Mouse (Mus musculus) E14TG2a.4 (cell line): Measurements from ENCODE around the gene Lats1.

Experiments
- CTCF ChIP-seq: conservative IDR thresholded peaks from 2 replicates; pipeline ENCODE4 v1.5.1; 2014; ENCODE audit warnings: low read length
- POU5F1 ChIP-seq: IDR thresholded peaks from 2 replicates; pipeline ENCODE4 v1.6.1; 2014; ENCODE audit warnings: low read length, borderline replicate concordance

- TF ChIP-seq CTCF (no peak), POU5F1 (no peak)
These were observed 50.6 kb downstream of the Lats1 start for GRCm38 (mm10) chr10:7731582-7731981.
